Mouse (Mus musculus) bone marrow, adult 2 months (tissue): ENCODE measurements at regions not wholly inside any gene's neighbourhood (a gene's known extent, or its start where the extent isn't known, plus 50 kb on each side); places are given as distances from the start of the nearest gene placed in this dataset.

Source experiments
- CTCF ChIP-seq: fragments of 200-500 bp; IDR thresholded peaks from 2 replicates; pipeline ENCODE4 v1.5.1; 2011; ENCODE audit warnings: low read length, control low read depth; ENCODE audit not compliant: control insufficient read depth, insufficient read depth
- POLR2A ChIP-seq: fragments of 200-500 bp; IDR thresholded peaks from 2 replicates; pipeline ENCODE4 v1.6.1; 2011; ENCODE audit warnings: low read depth, mild to moderate bottlenecking, control low read depth, low read length, borderline replicate concordance; ENCODE audit not compliant: control insufficient read depth

- TF ChIP-seq CTCF, result no peak
- TF ChIP-seq POLR2A, result no peak
Measured at GRCm38 (mm10) chr17:66262681-66263240, 139.4 kb downstream of the Ddx11 start.
